Mouse (Mus musculus): ENCODE results near the gene Gm17662.

GRCm38 (mm10) chr4:104838342-104838741 is 18.8 kb upstream of the Gm17662 start:
- TF ChIP-seq POLR2A (IDR thresholded peaks at IDR 0.05; ENCODE audit: insufficient read depth, low read length) = no peak
- TF ChIP-seq CTCF (IDR thresholded peaks at IDR 0.05; ENCODE audit: low read depth, low read length) = no peak
- no peak for TF ChIP-seq EP300 (IDR thresholded peaks at IDR 0.05; ENCODE audit: insufficient read depth, low read depth, low read length)
